Mouse (Mus musculus): ENCODE results near the gene Rab42. TPM values are rescaled to one million over a fixed set of nuclear protein-coding genes. Genes with fewer than 3 reads are reported as not detected.
"Not testable (repeated sequence)": the region's sequence is repeated elsewhere in the genome, so short reads cannot be mapped to it uniquely, and the experiment has no call there.

Rab42 gene
- total RNA-seq, 2 experiments from 2014 or later = not detected

DNA sequence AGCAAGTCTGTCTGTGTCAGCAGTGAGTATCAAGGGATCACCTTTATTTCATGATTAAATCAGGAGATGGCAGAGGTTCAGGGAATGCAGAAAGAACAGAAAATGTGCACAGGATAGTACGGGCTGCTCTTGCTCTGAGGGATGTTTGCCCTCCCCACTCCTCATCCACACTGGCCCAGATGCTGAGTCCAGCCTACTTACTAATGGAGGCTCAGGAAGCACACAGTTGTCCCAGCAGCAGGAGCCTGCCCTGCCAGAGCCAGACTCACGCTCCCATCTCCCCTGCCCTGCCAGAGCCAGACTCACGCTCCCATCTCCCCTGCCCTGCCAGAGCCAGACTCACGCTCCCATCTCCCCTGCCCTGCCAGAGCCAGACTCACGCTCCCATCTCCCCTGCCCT lies 14.3 kb downstream of the Rab42 start:
- intact Hi-C loops (cut with DNase I); DNase-seq: not testable (repeated sequence)

DNA sequence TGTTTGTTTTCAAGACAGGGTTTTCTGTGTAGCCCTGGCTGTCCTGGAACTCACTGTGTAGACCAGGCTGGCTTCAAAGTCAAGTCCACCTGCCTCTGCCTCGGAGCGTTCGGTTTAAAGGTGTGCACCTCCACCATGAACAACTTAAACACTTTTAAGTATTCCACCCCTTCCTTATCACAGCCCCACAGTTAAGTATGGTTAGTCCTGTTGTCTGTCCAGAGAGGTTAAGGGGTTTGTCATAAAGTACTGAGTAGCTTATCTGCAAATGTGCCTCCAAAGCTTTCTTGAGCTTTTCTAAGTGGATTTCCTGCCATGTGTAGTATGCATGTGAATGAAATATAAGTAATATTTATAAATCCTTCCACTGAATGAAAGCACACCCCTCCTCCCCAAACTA lies 27.2 kb downstream of the Rab42 start:
- intact Hi-C loops (cut with DNase I) = no loop called here
- no peak for DNase-seq

- intact Hi-C loops (cut with DNase I) = no loop called here
- DNase-seq = peak; percentile 85 to 87
Observed at GRCm38 (mm10) chr4:132274156-132274862, 28.9 kb downstream of the Rab42 start, which contains the start of gene Taf12. Taf12 (plus strand) TSS chr4:132274375.

GRCm38 (mm10) chr4:132273166-132273565 lies 30.0 kb downstream of the Rab42 start:
- intact Hi-C loops (cut with DNase I) = no loop called here
- no peak for DNase-seq

GRCm38 (mm10) chr4:132269740-132270560 lies 33.2 kb downstream of the Rab42 start:
- intact Hi-C loops (cut with DNase I) = loop anchor here (1.0 to 5.0 kb wide), 2 partner anchors 38 to 178 kb away; no protein-coding TSS in a partner anchor
- peak; percentile 75 to 78 for DNase-seq

DNA sequence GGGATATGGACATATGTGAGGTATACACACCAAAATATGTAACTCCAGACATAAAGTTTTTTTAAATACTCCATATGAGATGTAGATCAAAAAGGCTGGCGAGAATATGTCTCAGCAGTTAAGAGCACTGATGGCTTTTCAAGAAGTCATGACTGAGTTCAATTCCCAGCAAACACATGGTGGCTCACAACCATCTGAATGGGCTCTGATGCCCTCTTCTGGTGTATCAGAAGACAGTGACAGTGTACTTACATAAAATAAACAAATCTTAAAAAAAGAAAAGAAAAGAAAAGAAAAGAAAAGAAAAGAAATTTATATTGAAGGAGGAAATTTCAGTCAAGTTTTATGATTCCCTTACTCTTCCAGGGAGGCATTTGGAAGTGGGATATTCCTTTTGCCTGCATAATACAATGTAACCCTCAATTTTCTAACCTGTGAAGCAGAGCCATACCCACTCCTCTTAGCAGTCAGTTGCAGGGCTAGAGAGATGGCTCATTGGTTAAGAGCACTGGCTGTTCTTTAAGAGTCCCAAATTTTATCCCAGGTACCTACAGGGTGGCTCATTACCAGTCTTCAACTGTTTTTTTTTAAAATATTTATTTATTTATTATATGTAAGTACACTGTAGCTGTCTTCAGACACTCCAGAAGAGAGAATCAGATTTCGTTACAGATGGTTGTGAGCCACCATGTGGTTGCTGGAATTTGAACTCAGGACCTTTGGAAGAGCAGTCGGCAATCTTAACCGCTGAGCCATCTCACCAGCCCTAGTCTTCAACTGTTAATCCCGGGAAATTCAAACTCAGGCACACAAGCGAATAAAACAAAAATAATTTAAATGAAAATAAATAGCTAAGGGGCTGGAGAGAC lies 34.1 kb downstream of the Rab42 start:
- DNase-seq = no peak
- intact Hi-C loops (cut with DNase I) = loop anchor here (5.0 kb wide), 1 partner anchor 177 kb away; no protein-coding TSS in a partner anchor

DNA sequence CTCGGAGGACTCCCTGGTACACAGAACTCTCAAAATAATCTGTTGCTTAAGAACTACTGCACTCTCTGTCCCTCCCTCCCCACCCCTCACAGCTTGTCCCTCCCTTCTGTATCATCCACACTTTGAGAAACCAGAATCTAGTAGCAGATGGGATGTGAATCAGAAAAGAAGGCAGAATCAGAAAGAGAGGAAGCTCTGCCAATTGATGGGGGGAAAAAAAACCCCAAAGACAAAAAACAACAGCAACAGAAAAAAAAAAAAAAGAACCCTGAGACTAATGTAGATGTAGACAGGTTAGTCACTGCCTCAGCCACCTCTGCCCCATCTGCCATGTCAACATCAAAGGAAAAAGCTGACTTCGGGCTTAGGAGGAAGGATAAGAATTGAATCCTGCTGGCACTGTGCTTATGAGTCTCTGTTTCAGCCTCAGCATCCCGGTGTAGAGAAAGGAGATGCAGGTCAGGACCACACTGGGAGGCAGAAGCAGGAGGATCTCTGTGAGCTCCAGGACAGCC lies 36.3 kb downstream of the Rab42 start:
- DNase-seq = no peak
- intact Hi-C loops (cut with DNase I) = loop anchor here (5.0 kb wide), 1 partner anchor 175 kb away; no protein-coding TSS in a partner anchor

DNA sequence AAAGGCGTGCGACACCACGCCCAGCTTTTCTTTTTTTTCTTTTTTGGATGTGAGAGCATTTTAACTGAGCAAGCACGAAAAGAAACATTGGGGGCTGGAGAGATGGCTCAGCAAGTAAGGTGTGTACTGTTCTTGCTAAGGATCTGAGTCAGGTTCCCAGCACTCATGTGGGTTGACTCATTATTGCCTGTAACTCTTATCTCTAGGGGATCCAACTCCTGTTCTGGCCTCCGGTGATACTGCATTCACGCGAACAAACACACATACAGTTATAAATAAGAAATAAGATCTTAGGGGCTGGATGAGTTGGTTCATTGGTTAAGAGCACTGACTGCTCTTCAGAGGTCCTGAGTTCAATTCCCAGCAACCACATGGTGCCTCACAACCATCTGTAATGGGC lies 39.9 kb downstream of the Rab42 start:
- intact Hi-C loops (cut with DNase I) = no loop called here

DNA sequence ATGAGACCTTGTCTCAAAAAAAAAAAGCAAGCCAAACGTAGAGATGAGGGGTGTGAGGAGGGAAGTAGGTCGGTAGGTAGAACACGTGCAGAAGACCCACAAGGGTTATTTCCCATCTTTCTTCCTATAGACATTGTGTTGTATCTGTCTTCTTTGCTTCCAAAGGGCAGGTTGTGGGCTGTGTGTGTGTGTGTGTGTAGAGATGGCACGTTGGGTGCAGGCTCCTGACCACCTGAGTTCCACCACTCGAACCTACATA lies 40.9 kb downstream of the Rab42 start:
- intact Hi-C loops (cut with DNase I) = no loop called here

More for the DNA sequence above, 39.9 kb downstream of the Rab42 start:
- DNase-seq = no peak

DNA sequence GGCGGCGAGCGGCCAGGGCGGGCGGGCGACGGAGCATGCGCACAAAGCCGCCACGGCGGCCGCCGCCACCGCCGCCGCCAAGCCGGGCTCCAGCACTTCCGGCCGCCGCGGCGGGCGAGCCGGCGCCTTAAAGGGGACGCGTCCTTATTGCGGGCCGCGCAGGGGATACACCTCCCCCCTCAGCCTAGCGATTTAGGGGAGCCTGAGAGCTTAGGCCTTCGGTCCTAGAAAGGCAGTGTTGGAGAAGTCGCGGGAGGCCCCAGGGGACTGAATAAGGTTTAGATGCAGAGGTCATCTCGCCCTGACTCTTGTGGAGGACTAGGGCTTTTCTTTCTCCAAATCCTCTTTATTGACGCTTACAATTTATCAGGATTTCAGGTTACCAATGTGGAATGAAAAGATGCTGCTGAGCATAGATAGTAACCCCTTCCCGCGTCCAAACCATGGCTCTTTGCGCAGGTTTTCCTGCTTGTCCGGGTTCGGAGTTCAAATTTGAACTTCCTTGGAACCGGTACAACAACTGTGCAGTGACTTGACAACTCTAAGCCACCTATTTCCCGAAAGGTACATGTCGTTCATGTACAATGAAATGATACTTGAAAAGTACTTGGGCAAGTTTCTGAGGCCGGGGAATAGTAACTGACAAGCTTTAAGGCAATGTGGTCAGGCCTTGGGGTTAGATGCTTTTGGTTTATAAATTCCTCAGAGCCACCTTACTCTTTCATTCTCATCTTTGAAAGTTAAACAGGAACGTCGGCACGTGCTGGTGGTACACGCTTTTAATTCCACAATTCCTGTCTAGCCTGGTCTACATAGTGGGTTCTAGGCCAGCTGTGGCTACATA lies 41.4 kb downstream of the Rab42 start, which contains the start of gene Gmeb1:
TSS of gene Gmeb1 (minus strand) at position 89 of the 844 bp plus-strand sequence.
- intact Hi-C loops (cut with DNase I) = loop anchor here (2.0 kb wide), 1 partner anchor 49 kb away; the partner anchor contains the start of gene Ythdf2
- peak; percentile 55 to 65 for DNase-seq

More for the DNA sequence above, 40.9 kb downstream of the Rab42 start:
- no peak for DNase-seq

DNA sequence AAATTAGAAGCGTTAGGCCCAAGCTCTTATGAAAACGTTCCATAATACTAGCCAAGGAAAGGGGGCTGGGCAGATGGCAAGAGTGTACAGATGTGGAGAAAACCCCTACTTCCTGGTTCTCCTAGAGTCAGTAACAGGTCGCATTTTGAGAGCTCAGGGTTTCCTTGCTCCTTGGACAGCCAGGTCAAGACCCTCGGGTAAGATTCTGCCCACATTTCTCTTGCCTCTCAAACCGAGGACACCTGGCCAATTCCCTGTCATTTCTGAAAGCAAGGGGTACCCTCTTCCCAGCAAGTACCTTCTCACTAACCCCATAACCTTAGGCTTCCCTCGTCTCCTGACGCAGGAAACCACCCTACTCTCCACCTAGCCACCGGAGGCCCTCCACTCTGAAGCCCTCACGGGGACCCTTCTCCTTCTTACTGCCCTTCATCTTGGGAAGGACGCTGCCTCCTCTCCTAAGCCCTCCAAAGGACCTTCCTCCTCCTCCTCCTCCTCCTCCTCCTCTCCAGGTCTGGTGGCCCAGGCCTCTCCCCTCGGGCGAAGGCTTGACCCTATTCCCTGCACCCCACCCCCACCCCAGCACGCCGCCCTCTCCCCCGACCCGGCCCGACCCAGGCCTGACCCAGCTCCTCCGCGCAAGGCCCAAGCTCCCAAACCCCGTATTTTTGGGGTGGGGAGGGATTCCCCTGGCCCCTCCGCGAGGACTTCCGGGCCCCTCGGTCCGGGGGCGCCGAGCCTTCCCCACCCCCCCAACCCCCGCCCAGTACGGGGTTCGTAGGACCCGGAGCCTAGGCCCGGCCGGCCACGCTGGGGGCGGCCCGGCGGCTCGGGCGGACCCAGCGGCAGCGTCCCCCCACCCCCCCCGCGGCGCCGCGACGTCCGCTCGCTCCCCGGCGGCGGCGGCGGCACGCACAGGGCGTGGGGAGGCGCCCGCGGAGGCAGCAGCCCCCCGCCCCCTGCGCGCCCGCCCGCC lies 42.5 kb downstream of the Rab42 start:
- intact Hi-C loops (cut with DNase I) = loop anchor here (2.0 kb wide), 1 partner anchor 48 kb away; the partner anchor contains the start of gene Ythdf2
- DNase-seq = peak; percentile 38 to 58

- no peak for DNase-seq
- intact Hi-C loops (cut with DNase I) = no loop called here
Observed at GRCm38 (mm10) chr4:132259248-132259647, 43.9 kb downstream of the Rab42 start.

DNA sequence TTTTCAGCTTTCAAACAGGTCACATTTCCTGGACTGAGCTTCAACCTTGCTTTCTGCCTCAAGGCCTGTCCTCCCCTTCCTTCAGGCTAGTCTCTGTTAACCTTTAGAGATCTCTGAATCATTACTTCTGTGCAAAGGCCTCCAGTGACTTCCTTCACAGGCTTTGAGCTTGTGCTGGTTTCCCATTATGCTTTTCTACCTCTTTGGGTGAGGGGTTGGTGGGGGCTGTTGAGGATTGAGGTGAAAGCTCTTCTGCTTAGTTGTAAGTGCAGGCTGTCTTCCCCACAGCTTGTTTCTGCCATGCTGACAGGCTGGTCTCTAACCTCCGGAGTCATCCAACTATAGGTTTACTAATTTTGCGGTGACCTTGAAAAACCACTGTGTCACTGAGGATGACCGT lies 46.8 kb downstream of the Rab42 start:
- DNase-seq = no peak
- intact Hi-C loops (cut with DNase I) = no loop called here

DNA sequence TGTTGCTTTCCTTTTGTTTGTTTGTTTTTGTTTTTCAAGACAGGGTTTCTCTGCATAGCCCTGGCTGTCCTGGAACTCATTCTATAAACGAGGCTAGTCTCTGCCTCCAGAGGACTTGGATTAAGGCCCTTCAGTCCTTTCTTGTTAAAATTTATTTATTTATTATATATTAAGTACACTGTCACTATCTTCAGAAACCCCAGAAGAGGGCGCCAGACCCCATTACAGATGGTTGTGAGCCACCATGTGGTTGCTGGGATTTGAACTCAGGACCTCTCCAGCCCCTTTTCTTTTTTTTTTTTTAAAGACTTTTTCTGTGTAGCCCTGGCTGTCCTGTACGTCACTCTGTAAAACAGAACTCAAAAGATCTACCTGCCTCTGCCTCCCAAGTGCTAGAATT lies 48.2 kb downstream of the Rab42 start:
- no peak for DNase-seq
- intact Hi-C loops (cut with DNase I) = no loop called here

- intact Hi-C loops (cut with DNase I) = no loop called here
Observed at GRCm38 (mm10) chr4:132253622-132254021, 49.6 kb downstream of the Rab42 start.

GRCm38 (mm10) chr4:132253128-132253527 lies 50.1 kb downstream of the Rab42 start:
- DNase-seq = no peak
- intact Hi-C loops (cut with DNase I) = no loop called here

More at GRCm38 (mm10) chr4:132253622-132254021, 49.6 kb downstream of the Rab42 start:
- no peak for DNase-seq

All from gastrocnemius, postnatal 36 days (tissue).